Mouse (Mus musculus) lung, postnatal 0 days (tissue): ENCODE results near the gene Ovgp1.

Experiments
- CTCF ChIP-seq: IDR thresholded peaks from 2 replicates; pipeline ENCODE4 v1.5.1; 2016; ENCODE audit warnings: antibody characterized with exemption, mild to moderate bottlenecking
- EP300 ChIP-seq: IDR thresholded peaks from 2 replicates; pipeline ENCODE4 v1.6.1; 2016; ENCODE audit warnings: antibody characterized with exemption, mild to moderate bottlenecking, control low read depth

DNA sequence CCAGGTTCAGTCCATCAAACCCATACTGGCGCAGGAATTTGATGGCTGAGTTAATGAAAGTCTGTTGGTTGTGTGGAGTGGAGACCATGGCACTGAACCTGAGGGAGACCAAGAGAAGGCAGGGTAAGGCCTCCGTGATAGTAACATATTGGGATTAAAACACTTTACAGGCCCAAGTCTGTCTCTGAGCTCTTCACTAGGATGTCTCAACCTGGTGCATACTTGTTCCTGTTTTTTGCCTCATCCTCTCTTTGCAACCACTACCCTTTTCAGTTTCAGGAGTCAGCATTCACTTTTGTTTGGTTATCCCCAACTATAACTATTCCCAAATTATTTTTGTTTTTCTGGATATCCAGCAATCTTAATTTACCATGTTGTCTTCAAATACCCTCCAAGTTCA is 50.6 kb downstream of the Ovgp1 start:
- TF ChIP-seq CTCF (no peak), EP300 (no peak)
